1 mouse cellular context compared by ENCODE assay signal in the genomic region with DNA sequence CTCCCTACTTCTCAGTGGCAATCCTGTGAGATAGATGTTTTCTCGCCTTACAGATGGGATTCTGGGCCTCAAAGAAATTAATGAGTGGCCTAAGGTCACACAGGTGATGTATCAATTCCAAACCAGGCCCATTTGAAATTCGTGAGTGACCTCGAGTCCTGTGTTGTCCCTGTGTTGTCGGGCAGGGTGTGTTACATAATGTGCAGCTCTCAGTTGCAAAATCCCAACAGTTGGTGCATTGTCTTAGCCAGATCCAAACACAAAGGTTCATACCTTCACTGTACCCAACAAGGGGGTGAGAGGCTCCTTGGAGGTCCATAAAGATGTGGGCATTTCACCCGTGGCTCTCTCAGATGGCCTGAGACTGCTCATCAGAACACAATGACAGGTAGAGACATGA.
TF ChIP-seq lines count a peak whose summit lies in the region.

No protein-coding gene starts in this region.

TF ChIP-seq in CH12.LX, 34 proteins besides CTCF, POLR2A, EP300 and RAD21:
- TF ChIP-seq POLR2AphosphoS2 (IDR thresholded peaks at IDR 0.05; ENCODE audit: low read depth, low read length): no peak
- TF ChIP-seq USF2 (conservative IDR thresholded peaks at IDR 0.05; ENCODE audit: low read depth, low read length): no peak
- no peak for TF ChIP-seq TCF12 (IDR thresholded peaks at IDR 0.05; ENCODE audit: low read depth, low read length)
- no peak for TF ChIP-seq CHD2 (IDR thresholded peaks at IDR 0.05; ENCODE audit: low read length)
- TF ChIP-seq ZNF384 (IDR thresholded peaks at IDR 0.05; ENCODE audit: low read depth, low read length): no peak
